Mouse (Mus musculus): ENCODE results near the gene Olfr675.
"Not testable (repeated sequence)": the region's sequence is repeated elsewhere in the genome, so short reads cannot be mapped to it uniquely, and the experiment has no call there.

The Olfr675 gene

GRCm38 (mm10) chr7:105028360-105028759, at the start of gene Olfr675:
Gene Olfr675 (minus strand): TSS chr7:105028460.
- no peak for DNase-seq

- no peak for DNase-seq
These were observed 35.9 kb upstream of the Olfr675 start, which contains the start of gene Olfr678 for GRCm38 (mm10) chr7:105064175-105064574. Gene Olfr678 (plus strand): TSS chr7:105064475.

GRCm38 (mm10) chr7:105058951-105059350, 30.7 kb upstream of the Olfr675 start:
- DNase-seq = no peak

GRCm38 (mm10) chr7:105033836-105034235, 5.6 kb upstream of the Olfr675 start:
- not testable (repeated sequence) for DNase-seq

GRCm38 (mm10) chr7:105032398-105032797, 4.1 kb upstream of the Olfr675 start, which contains the start of gene Olfr676:
Gene Olfr676 (plus strand): TSS chr7:105032698.
- no peak for DNase-seq

- no peak for DNase-seq
These were observed 5.7 kb downstream of the Olfr675 start for GRCm38 (mm10) chr7:105022530-105022929.

GRCm38 (mm10) chr7:105001929-105002328, 26.3 kb downstream of the Olfr675 start, which contains the start of gene Olfr672:
Gene Olfr672 (minus strand): TSS chr7:105002029.
- DNase-seq = no peak

- DNase-seq = no peak
These were observed 49.2 kb downstream of the Olfr675 start, which contains the start of gene Olfr671 for GRCm38 (mm10) chr7:104979026-104979425. Gene Olfr671 (minus strand): TSS chr7:104979126.

- DNase-seq = not testable (repeated sequence)
These were observed 55.8 kb downstream of the Olfr675 start for GRCm38 (mm10) chr7:104972507-104972906.
